Mouse (Mus musculus) E14TG2a.4 (cell line): ENCODE results near the gene Scd2.

ENCODE experiments used
- CTCF ChIP-seq: conservative IDR thresholded peaks from 2 replicates; pipeline ENCODE4 v1.5.1; 2014; ENCODE audit warnings: low read length
- POU5F1 ChIP-seq: IDR thresholded peaks from 2 replicates; pipeline ENCODE4 v1.6.1; 2014; ENCODE audit warnings: low read length, borderline replicate concordance

- TF ChIP-seq CTCF (no peak), POU5F1 (no peak)
Measured at GRCm38 (mm10) chr19:44246341-44246911, 47.0 kb upstream of the Scd2 start.
